Mouse (Mus musculus): ENCODE measurements at regions not wholly inside any gene's neighbourhood (a gene's known extent, or its start where the extent isn't known, plus 50 kb on each side); places are given as distances from the start of the nearest gene placed in this dataset.

GRCm38 (mm10) chrX:99389778-99390461, 81.2 kb downstream of the Pja1 start:
- H3K4me3 ChIP-seq (ENCODE audit: low read length) = no peak overlapping the region
- H3K4me1 ChIP-seq (ENCODE audit: insufficient read depth, low read length) = no peaks in the 10 kb centered on the region
- H3K36me3 ChIP-seq (ENCODE audit: insufficient read depth, low read length) = no peaks in the 10 kb centered on the region
- H3K4me2 ChIP-seq (ENCODE audit: low read depth, low read length) = no peak overlapping the region
- WGBS = 61% methylated on average over 12 of the region's 12 CpGs
- H3K27me3 ChIP-seq (ENCODE audit: insufficient read depth, low read length) = peaks cover 5% of the 10 kb centered on the region; the same call in 1 of the 2 replicates
- no peak for TF ChIP-seq CTCF (IDR thresholded peaks at IDR 0.05; ENCODE audit: low read depth)
- no peak overlapping the region for H3K27ac ChIP-seq
- H3K9me3 ChIP-seq (ENCODE audit: low read length) = no peaks in the 10 kb centered on the region
- DNase-seq (ENCODE audit: low spot score) (no peak), ATAC-seq (no peak)
- H3K9ac ChIP-seq (replicated peaks; ENCODE audit: low read length) = no peak overlapping the region

DNA sequence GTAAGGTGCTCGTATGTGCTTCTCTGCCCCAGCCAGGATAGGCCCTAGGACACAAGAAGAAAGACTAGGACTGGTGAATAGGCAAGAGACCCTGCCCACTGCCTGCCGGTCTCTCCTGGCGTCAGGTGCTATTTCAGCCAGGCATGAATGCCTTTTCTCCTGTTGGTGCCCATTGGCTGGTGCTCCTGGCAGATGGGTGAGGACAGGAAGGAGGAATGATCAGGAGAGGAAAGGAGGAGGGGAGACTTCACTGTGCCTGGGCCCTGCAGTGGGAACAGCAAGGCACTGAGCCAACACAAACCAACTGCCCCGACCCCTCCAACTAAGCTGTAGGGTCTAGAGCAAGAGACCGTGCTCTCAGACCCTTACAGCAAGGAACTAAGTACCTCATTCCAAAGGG, 100.4 kb downstream of the Pja1 start:
- Histone ChIP-seq H3K9me3 (ENCODE audit: low read length) (no peaks in the 10 kb centered on the region), H3K27ac (no peak overlapping the region), H3K9ac (replicated peaks; ENCODE audit: low read length) (no peak overlapping the region), H3K4me2 (ENCODE audit: low read depth, low read length) (no peak overlapping the region), H3K36me3 (ENCODE audit: insufficient read depth, low read length) (no peaks in the 10 kb centered on the region), H3K4me1 (ENCODE audit: insufficient read depth, low read length) (no peaks in the 10 kb centered on the region), H3K27me3 (ENCODE audit: insufficient read depth, low read length) (peaks cover 5% of the 10 kb centered on the region; the same call in 1 of the 2 replicates), H3K4me3 (ENCODE audit: low read length) (no peak overlapping the region)
- 66% methylated on average over 5 of the region's 5 CpGs for WGBS
- ATAC-seq (peak; percentile 31; the same call in 1 of the 2 replicates), DNase-seq (ENCODE audit: low spot score) (no peak)
- no peak for TF ChIP-seq CTCF (IDR thresholded peaks at IDR 0.05; ENCODE audit: low read depth)

- no peaks in the 10 kb centered on the region for H3K9me3 ChIP-seq (ENCODE audit: low read length)
- H3K27me3 ChIP-seq (ENCODE audit: insufficient read depth, low read length) = peaks cover 5% of the 10 kb centered on the region; the same call in 1 of the 2 replicates
- H3K9ac ChIP-seq (replicated peaks; ENCODE audit: low read length) = no peak overlapping the region
- DNase-seq (ENCODE audit: low spot score) (peak; percentile 57), ATAC-seq (peak; percentile 83)
- no peak for TF ChIP-seq CTCF (IDR thresholded peaks at IDR 0.05; ENCODE audit: low read depth)
- H3K4me2 ChIP-seq (ENCODE audit: low read depth, low read length) = no peak overlapping the region
- 67% methylated on average over 6 of the region's 6 CpGs for WGBS
- H3K4me3 ChIP-seq (ENCODE audit: low read length) = no peak overlapping the region
- no peaks in the 10 kb centered on the region for H3K36me3 ChIP-seq (ENCODE audit: insufficient read depth, low read length)
- H3K27ac ChIP-seq = peak overlapping the region; percentile 36
- no peaks in the 10 kb centered on the region for H3K4me1 ChIP-seq (ENCODE audit: insufficient read depth, low read length)
These were observed 101.7 kb downstream of the Pja1 start for GRCm38 (mm10) chrX:99369258-99369900.

DNA sequence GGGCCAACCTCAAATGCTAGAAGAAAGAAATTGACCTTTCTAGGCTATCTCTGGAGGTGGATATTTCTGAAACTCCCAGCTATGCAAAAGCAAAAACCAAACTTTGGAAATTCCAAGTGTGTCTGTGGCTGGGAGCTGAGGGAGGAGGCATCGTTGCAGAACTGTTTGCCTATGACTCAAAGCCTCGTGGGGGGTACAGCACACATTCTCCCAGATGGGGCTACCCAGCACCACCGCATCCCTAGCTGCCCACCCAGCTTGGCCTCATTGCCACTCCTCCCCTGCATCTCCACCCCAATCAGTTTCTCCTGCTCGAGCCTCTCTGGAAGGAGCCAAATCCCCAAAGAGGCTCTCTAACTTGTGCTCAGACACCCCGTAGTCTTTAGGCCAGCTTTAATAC, 107.0 kb downstream of the Pja1 start:
- Histone ChIP-seq H3K4me1 (ENCODE audit: insufficient read depth, low read length) (no peaks in the 10 kb centered on the region), H3K27ac (no peak overlapping the region), H3K4me2 (ENCODE audit: low read depth, low read length) (no peak overlapping the region), H3K36me3 (ENCODE audit: insufficient read depth, low read length) (no peaks in the 10 kb centered on the region), H3K4me3 (ENCODE audit: low read length) (no peak overlapping the region), H3K9me3 (ENCODE audit: low read length) (no peaks in the 10 kb centered on the region), H3K9ac (replicated peaks; ENCODE audit: low read length) (no peak overlapping the region), H3K27me3 (ENCODE audit: insufficient read depth, low read length) (peaks cover 5% of the 10 kb centered on the region; the same call in 1 of the 2 replicates)
- WGBS = 82% methylated on average over 5 of the region's 5 CpGs
- no peak for DNase-seq (ENCODE audit: low spot score)
- TF ChIP-seq CTCF (IDR thresholded peaks at IDR 0.05; ENCODE audit: low read depth) = no peak
- ATAC-seq = no peak

GRCm38 (mm10) chrX:99360095-99360890, 110.8 kb downstream of the Pja1 start:
- TF ChIP-seq CTCF (IDR thresholded peaks at IDR 0.05; ENCODE audit: low read depth) = no peak
- ATAC-seq (0 out of 2 replicates have a peak, but pooled peaks have one; percentile 27), DNase-seq (ENCODE audit: low spot score) (peak; percentile 46)
- H3K4me2 ChIP-seq (ENCODE audit: low read depth, low read length) = no peak overlapping the region
- no peak overlapping the region for H3K4me3 ChIP-seq (ENCODE audit: low read length)
- no peaks in the 10 kb centered on the region for H3K9me3 ChIP-seq (ENCODE audit: low read length)
- H3K36me3 ChIP-seq (ENCODE audit: insufficient read depth, low read length) = no peaks in the 10 kb centered on the region
- H3K27ac ChIP-seq = no peak overlapping the region; the same call in 1 of the 2 replicates
- no peaks in the 10 kb centered on the region; the same call in 1 of the 2 replicates for H3K27me3 ChIP-seq (ENCODE audit: insufficient read depth, low read length)
- H3K4me1 ChIP-seq (ENCODE audit: insufficient read depth, low read length) = no peaks in the 10 kb centered on the region
- 57% methylated on average over 11 of the region's 11 CpGs for WGBS
- no peak overlapping the region for H3K9ac ChIP-seq (replicated peaks; ENCODE audit: low read length)

DNA sequence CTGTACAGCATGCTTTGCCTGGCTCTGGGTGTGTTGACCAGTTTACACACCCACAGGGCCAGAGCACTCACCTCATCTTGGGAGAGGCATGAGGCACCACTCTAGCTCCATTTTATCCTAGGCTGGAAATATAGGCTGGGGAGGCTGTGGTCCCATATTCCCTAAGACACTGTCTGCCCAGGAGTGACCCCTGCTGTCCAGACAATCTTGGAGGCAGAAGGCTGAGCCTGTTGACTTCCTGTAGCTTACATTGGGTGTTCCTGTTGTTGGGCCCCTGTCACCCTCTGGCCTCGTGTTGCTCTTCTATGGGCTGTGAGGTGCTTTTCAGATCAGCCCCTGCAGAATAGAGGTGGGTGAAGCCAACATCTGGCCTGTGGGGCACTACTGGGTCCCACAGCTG, 112.3 kb downstream of the Pja1 start:
- Histone ChIP-seq H3K4me1 (ENCODE audit: insufficient read depth, low read length) (no peaks in the 10 kb centered on the region), H3K9ac (replicated peaks; ENCODE audit: low read length) (no peak overlapping the region), H3K4me2 (ENCODE audit: low read depth, low read length) (no peak overlapping the region), H3K27ac (no peak overlapping the region), H3K27me3 (ENCODE audit: insufficient read depth, low read length) (no peaks in the 10 kb centered on the region; the same call in 1 of the 2 replicates), H3K9me3 (ENCODE audit: low read length) (no peaks in the 10 kb centered on the region), H3K36me3 (ENCODE audit: insufficient read depth, low read length) (no peaks in the 10 kb centered on the region), H3K4me3 (ENCODE audit: low read length) (no peak overlapping the region)
- no peak for DNase-seq (ENCODE audit: low spot score)
- no peak for TF ChIP-seq CTCF (IDR thresholded peaks at IDR 0.05; ENCODE audit: low read depth)
- no peak for ATAC-seq
- WGBS = 61% methylated on average over 1 of the region's 1 CpGs
